Mouse (Mus musculus): ENCODE results near the gene Ndufa13.

Ndufa13 gene

GRCm38 (mm10) chr8:69912478-69913074, 10.2 kb upstream of the Ndufa13 start:
- in situ Hi-C loops (cut with MboI; ENCODE audit: unreplicated experiment in 2 of 2): no loop called here

- in situ Hi-C loops (cut with MboI; ENCODE audit: unreplicated experiment in 2 of 2): no loop called here
Observed at GRCm38 (mm10) chr8:69911917-69912316, 9.6 kb upstream of the Ndufa13 start.

- in situ Hi-C loops (cut with MboI; ENCODE audit: unreplicated experiment in 2 of 2): no loop called here
Observed at GRCm38 (mm10) chr8:69907106-69907505, 4.7 kb upstream of the Ndufa13 start.

DNA sequence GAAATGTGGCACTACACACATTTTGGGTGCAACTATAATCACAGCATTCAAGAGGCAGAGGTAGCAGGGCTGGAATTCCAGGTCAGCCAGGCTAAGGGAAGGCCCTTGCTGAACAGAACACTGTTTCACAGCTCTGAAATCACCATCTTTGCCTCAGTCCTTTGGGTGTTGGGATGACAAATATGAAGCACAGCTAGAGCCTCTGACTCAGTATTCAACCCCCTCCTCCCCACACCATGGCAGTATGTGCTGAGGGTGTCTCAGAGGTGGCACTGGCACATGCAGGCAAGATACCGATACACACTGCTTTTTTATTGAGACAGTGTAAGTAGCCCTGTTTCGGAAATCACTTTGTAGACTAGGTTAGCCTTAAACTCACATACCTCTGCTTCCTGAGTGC, 3.9 kb upstream of the Ndufa13 start:
- in situ Hi-C loops (cut with MboI; ENCODE audit: unreplicated experiment in 2 of 2): no loop called here

DNA sequence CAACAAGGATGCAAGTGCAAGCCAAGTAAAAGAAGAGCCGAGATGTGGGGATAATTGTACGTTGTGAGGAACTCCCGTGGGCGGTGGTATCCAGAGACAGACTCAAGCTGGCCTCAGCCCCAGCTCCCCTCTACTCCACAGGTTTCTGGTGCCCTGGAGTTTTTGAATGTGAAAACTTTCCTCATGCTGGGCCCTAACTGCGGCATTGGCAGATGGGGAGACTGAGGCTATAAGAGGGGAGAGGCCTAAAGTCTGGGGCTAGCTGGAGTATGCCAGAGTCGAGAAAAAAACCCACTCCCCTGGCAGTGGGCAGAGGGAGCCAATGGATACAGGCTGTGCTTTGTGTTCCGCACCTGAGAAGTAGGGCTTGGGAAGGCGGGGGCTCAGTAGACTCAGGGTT, 1.7 kb upstream of the Ndufa13 start:
- in situ Hi-C loops (cut with MboI; ENCODE audit: unreplicated experiment in 2 of 2): no loop called here

DNA sequence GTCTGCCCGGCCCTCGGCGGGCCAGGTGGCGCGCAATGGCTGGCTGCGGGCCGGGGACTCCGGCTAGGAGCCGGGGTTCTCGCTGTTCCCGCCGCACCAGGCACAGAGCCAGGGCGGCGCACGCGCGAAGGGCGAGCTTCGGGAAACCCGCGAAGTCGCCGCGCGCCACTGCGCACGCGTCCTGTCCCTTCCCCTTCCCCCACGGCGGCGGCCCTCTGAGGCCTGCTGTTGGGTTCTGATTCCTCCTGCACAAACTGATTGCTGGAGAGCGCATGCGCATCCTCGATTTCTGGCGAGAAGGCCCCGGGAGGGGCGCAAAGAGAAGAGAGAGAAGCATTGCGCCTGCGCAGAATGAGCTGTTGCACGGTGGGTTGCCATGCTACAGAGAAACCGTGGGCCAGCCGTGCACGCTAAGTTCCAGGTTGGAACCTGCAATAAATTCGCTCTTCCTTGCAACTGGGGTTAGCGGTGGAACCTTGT, 745 bp upstream of the Ndufa13 start:
- in situ Hi-C loops (cut with MboI; ENCODE audit: unreplicated experiment in 2 of 2): no loop called here

DNA sequence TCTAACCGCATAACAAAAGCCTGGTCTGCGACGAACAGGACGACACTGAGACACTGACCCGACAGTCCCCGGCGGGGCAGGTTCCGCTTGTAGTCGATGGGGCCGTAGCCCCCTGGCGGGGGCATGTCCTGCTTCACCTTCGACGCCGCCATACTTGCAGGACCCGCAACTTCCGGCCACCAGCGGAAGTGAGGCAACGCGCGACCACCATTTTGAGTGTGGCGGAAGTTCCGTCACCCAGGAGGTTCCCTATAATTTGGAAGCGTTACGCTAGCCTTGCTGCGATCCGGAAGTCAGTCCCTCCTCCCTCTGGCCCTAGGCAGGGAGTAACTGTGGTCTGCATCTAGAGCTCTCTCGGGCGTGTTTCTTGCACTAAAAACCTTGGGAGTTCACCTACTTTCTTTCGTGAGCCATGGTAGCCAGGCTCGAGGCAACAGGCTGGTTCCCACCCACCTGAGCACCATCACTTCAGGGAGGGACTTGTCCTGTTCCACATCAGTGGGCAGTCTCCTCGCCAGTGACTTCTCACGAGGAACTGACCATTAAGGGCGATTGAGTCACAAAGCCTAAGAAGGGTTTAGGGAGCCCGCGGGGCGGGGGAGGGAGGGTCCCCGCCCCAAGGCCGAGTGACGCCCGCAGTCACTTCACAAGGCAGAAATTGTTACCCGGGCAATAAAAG, 735 bp downstream of the Ndufa13 start:
- in situ Hi-C loops (cut with MboI; ENCODE audit: unreplicated experiment in 2 of 2): no loop called here

DNA sequence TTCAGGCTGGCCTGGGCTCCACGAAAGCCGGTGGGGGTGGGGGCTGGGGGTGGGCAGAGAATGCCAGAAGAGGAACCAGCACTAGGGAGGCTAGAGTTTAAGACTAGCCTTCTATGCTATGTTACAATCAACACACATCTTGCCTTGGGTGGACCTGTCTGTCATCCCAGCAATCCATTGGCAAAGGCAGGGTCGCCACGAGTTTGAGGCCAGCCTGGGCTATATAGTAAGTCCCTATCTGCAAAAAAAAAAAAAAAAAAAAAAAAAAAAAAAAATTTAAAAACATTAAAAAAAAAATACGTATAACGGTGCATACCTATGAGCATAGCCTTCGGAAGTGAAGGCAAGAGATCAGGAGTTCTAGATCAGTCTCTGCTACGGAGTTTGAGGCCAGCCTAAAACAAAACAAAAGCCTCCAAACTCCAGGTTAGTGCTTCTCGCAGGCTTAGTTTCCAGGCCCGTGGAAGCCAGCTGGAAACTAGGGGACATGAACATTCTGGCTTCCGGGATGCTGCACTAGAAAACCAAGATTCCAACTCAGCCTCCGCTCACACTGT, 1.4 kb downstream of the Ndufa13 start:
- in situ Hi-C loops (cut with MboI; ENCODE audit: unreplicated experiment in 2 of 2): no loop called here

- in situ Hi-C loops (cut with MboI; ENCODE audit: unreplicated experiment in 2 of 2): no loop called here
Observed at GRCm38 (mm10) chr8:69899876-69900275, 2.5 kb downstream of the Ndufa13 start.

DNA sequence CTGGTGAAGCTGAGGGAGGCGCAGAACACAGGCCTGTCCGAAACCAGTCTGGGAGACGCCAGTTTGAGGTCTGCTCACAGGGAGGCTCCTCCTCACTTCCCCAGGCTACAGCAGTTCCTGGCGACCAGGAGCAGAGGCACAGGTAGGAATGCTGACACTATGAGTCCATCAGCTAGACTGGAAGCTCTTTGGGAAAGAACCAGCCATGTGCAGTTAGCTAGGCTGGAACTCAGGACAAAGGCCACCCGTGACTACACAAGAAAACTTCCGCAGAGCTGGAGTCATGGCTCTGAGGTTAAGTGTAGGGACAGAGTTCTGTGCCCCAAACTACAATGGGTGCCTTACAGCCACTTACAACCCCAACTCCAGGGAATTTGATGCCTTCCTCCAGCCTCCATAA, 4.5 kb downstream of the Ndufa13 start:
- in situ Hi-C loops (cut with MboI; ENCODE audit: unreplicated experiment in 2 of 2): no loop called here

DNA sequence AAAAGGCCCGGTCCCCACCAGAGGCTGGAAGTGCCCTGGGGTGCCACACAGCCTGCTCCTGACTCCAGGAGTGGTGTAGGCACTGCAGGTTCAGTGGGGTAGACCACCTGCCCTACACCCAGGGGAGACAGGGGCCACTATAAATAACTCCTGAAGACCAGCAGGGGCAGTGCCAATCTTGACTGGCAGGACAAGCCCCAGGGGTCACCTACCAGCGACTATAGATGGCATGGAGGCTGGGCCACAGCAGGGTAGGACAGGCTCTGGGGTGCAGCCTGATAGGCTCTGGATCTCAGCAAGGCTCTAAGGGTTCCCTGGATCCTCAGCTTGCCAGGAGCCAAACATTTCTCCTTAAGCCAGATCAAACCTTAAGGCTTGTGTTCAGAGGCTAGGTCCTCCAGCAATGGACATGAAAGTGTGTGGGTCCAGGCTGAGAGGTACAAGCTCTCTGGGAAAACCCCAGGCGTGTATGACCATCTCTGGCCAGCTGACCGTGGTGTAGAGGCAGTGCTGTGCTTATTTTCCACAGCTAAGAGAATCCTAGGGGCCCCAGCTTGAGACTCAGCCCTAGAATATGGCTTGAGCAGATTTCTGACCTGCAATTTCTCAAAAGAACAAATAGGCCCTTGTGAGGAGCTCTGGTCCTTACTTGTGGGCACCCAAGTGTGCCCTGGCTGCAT, 6.4 kb downstream of the Ndufa13 start:
- in situ Hi-C loops (cut with MboI; ENCODE audit: unreplicated experiment in 2 of 2): no loop called here

GRCm38 (mm10) chr8:69894836-69895332, 7.5 kb downstream of the Ndufa13 start:
- in situ Hi-C loops (cut with MboI; ENCODE audit: unreplicated experiment in 2 of 2): no loop called here

- in situ Hi-C loops (cut with MboI; ENCODE audit: unreplicated experiment in 2 of 2): no loop called here
Observed at GRCm38 (mm10) chr8:69893863-69894262, 8.5 kb downstream of the Ndufa13 start.

DNA sequence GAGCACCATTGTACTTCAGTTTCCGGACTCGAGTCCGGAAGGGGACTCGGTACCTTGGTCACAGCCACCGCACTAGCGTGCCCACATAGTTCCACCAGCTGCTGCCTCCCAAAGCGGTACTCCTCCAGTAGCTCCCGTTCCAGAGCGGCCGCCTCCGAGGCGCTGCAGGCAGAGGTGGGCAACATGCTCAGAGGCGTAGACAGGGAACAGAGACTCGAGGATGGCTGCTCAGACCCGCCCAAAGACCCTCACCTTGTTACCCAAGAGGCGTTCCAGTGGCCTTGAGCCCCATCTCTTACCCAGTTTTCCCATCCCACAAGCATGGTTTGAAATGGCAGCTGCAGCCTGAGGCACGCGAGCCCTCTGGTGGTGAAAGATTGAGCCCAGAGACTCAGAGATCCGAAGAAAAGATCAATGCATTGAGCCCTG, 11.5 kb downstream of the Ndufa13 start:
- in situ Hi-C loops (cut with MboI; ENCODE audit: unreplicated experiment in 2 of 2): no loop called here

- in situ Hi-C loops (cut with MboI; ENCODE audit: unreplicated experiment in 2 of 2): no loop called here
Observed at GRCm38 (mm10) chr8:69888902-69889301, 13.5 kb downstream of the Ndufa13 start.

- in situ Hi-C loops (cut with MboI; ENCODE audit: unreplicated experiment in 2 of 2): no loop called here
Observed at GRCm38 (mm10) chr8:69888244-69888866, 14.0 kb downstream of the Ndufa13 start.

DNA sequence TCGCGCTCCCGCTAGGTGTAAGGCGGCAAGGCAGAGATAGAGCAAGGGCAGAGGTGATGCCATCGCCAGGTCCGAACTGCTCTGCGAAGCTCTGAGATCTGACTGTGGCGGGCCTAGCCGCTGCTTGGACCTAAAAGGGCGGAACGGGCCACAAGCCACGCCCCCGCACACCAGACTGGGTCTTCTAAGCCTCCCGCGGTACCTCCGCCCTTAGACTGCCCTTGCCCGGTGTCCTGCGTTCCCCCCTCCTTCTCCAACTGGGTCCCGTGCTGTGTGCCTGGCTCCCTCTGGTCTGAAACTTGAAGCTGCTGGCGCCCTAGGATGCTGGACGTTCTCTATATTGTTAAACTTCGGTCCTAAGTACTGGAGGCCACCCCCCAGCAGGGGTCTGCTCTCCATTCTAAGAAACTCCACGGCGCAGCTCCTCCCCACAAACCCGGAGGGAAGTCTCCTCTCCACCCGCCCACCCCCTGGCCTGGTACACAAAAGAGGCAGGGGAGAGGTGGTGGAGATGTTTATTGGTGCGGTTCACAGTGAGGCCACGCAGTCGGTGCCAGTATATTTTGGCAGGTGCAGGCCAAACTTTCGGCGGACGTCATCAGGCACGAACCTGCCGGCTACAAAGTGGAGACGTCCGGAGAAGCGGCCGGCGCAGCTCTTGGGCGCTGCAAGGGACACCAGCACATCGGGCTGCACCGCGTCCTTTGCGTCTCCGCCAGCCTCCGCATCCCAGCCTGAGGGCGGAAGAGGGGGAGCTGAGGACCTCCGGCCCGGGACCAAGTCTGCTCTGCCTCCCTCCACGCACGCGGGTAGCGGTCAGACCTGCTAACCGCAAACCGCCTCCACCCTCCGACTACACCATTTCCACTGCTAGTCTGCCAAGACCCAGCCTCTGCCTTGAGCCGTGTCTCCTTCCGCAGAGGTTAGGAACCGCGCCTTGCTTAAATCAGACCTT, 14.8 kb downstream of the Ndufa13 start, which contains the start of gene Cilp2:
Gene Cilp2 (minus strand): TSS at position 399 of the 955 bp plus-strand sequence.
- in situ Hi-C loops (cut with MboI; ENCODE audit: unreplicated experiment in 2 of 2): no loop called here

DNA sequence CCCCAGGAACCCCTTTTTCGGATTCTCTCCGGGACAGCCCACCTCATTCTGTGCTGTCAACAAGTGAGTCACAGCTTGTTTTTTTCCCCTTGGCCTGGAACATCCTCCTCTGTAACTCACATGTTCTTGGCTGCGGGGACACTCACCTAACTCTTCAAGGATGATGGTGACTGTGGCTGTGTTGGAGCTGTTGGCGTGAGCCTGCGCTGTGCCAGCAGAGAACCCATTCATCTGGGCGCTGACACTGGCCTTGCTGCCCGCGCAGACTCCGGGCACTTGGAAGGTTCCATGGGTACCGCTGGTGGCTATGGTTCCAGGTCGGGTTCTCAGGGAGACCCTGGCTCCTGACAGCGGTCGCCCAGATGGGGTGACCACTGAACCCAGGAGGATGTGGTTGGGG, 18.2 kb downstream of the Ndufa13 start:
- in situ Hi-C loops (cut with MboI; ENCODE audit: unreplicated experiment in 2 of 2): no loop called here

GRCm38 (mm10) chr8:69882833-69883600, 19.3 kb downstream of the Ndufa13 start:
- in situ Hi-C loops (cut with MboI; ENCODE audit: unreplicated experiment in 2 of 2): no loop called here

Measured in v-Abl transformed pro-B cells (cell line).